Mouse (Mus musculus) heart, embryonic 11.5 days (tissue): ENCODE measurements around the gene Fgf3. TPM values are rescaled to one million over a fixed set of nuclear protein-coding genes. Genes with fewer than 3 reads are reported as not detected.

Experiments
- ATAC-seq: fragments of 200-750 bp; cut with Nextera tagmentation; replicated peaks from 2 replicates; pipeline ENCODE4 v1.8.0; 2017; ENCODE audit warnings: moderate library complexity; ENCODE audit not compliant: insufficient number of reproducible peaks, low FRiP score, low TSS enrichment
- H3K27ac ChIP-seq: fragments of 300-500 bp; sonication (generic); 2 replicates; pipeline ENCODE4 v1.5.1; 2014; ENCODE audit warnings: mild to moderate bottlenecking, low read depth, low read length
- H3K27me3 ChIP-seq: fragments of 300-500 bp; sonication (generic); 2 replicates; pipeline ENCODE4 v1.6.1; 2014; ENCODE audit warnings: mild to moderate bottlenecking, low read length, mixed read lengths; ENCODE audit not compliant: control insufficient read depth, insufficient read depth
- H3K36me3 ChIP-seq: fragments of 300-500 bp; sonication (generic); 2 replicates; pipeline ENCODE4 v1.6.1; 2014; ENCODE audit warnings: mild to moderate bottlenecking, low read length, moderate library complexity, mixed read lengths; ENCODE audit not compliant: control insufficient read depth, insufficient read depth
- H3K4me1 ChIP-seq: fragments of 300-500 bp; sonication (generic); 2 replicates; pipeline ENCODE4 v1.6.1; 2014; ENCODE audit warnings: low read length; ENCODE audit not compliant: control insufficient read depth, insufficient read depth
- H3K4me2 ChIP-seq: fragments of 300-500 bp; sonication (generic); 2 replicates; pipeline ENCODE4 v1.6.1; 2014; ENCODE audit warnings: mild to moderate bottlenecking, moderate library complexity
- H3K4me3 ChIP-seq: fragments of 300-500 bp; sonication (generic); 2 replicates; pipeline ENCODE4 v1.5.1; 2014; ENCODE audit warnings: low read depth, low read length
- H3K9ac ChIP-seq: fragments of 300-500 bp; sonication (generic); 2 replicates; pipeline ENCODE4 v1.6.1; 2014; ENCODE audit warnings: mild to moderate bottlenecking, low read depth, low read length, moderate library complexity
- H3K9me3 ChIP-seq: fragments of 300-500 bp; sonication (generic); replicated peaks from 2 replicates; pipeline ENCODE4 v1.6.1; 2016; ENCODE audit warnings: low read length; ENCODE audit not compliant: control insufficient read depth
- WGBS: fragments of 180-500 bp; shearing (Covaris S2); extraction: QIAGEN DNeasy Blood & Tissue Kit; methylation state at CpG from one replicate; pipeline ENCODE4 v1.1.7; 2014; ENCODE audit not compliant: insufficient replicate concordance; 5-methylcytosine and 5-hydroxymethylcytosine counted together
- polyA plus RNA-seq: library from polyadenylated mRNA; unstranded; fragments of >200 nt; fragmentation: Nextera tagmentation; extraction: Ambion mirVana; gene quantifications from 2 replicates; pipeline ENCODE4 v1.2.1, GENCODE M21; 2014

Gene Fgf3
- polyA plus RNA-seq = 0.19 TPM in 1 of 2 replicates, not detected in the other

DNA sequence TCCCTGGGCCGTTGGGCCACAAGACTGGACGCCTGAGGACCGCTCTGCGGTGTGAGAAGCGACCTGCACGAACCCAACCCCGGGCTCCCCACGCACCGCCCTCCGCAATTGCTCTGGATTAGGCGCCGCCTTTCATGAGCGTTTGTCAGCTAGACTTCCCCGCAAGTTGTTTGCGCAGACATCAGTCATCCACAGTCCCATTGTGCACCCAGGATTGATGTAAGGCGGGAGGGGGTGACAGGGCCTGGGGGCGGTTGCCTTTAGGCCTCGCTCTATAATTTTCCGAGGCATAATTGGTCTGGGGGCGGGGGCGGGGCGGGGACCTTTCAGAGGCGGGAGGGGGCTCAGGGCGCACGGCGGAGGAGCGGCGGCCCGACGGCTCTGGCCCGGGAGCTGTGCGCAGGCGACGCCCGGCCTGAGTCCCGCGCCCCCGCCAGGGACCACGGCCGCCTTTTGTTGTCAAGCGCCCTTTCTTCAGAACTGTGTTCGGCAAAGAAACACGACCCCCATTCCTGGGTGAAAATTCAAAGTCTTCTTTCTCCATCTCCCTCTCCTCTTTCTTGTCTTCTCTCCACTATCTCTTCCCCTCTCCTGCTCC is at the start of gene Fgf3:
Gene Fgf3, plus strand, starts transcription at position 193 of the 598 bp plus-strand sequence.
- Histone ChIP-seq H3K27me3 (peaks cover 83% of the 10 kb centered on the region), H3K36me3 (no peaks in the 10 kb centered on the region), H3K4me1 (peaks cover 7% of the 10 kb centered on the region; the same call in 1 of the 2 replicates), H3K9me3 (no peaks in the 10 kb centered on the region), H3K4me2 (peak within 1 kb of the TSS; percentile 76), H3K9ac (0 out of 2 replicates have a peak within 1 kb of the TSS, but pooled peaks have one; percentile 18), H3K27ac (no peak within 1 kb of the TSS), H3K4me3 (peak within 1 kb of the TSS; percentile 42)
- WGBS = 1% methylated on average over 43 of the region's 43 CpGs
- ATAC-seq = no peak

DNA sequence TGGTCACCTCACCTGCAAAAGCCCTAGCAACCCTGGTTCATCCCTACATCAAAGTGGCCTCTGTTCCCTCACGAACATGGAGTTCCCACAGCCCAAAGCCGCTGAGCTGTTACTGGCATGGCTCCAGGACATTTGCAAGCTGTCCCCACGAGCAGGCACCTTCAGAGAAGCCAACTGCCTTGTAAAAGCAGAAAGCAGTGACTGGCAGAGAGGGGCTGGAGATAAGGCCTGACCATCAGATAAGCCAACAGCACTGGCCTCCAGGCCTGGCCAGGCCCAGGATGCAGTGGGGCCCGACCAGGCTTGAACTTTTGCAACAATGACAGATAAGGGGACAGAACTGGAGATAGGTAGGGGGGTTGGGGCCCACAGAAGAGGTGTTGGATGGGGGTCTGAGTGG is 49.3 kb upstream of the Fgf3 start:
- peaks cover 25% of the 10 kb centered on the region for H3K27me3 ChIP-seq
- peak overlapping the region; percentile 33 for H3K4me2 ChIP-seq
- H3K9me3 ChIP-seq = 0 out of 2 replicates have a peak, but pooled peaks cover 2% of the 10 kb centered on the region
- H3K27ac ChIP-seq = peak overlapping the region; percentile 74
- H3K36me3 ChIP-seq = no peaks in the 10 kb centered on the region
- H3K4me1 ChIP-seq = peaks cover 34% of the 10 kb centered on the region
- no peak overlapping the region; the same call in 1 of the 2 replicates for H3K9ac ChIP-seq
- 12% methylated on average over 4 of the region's 4 CpGs for WGBS
- H3K4me3 ChIP-seq = no peak overlapping the region
- peak; percentile 64 for ATAC-seq

DNA sequence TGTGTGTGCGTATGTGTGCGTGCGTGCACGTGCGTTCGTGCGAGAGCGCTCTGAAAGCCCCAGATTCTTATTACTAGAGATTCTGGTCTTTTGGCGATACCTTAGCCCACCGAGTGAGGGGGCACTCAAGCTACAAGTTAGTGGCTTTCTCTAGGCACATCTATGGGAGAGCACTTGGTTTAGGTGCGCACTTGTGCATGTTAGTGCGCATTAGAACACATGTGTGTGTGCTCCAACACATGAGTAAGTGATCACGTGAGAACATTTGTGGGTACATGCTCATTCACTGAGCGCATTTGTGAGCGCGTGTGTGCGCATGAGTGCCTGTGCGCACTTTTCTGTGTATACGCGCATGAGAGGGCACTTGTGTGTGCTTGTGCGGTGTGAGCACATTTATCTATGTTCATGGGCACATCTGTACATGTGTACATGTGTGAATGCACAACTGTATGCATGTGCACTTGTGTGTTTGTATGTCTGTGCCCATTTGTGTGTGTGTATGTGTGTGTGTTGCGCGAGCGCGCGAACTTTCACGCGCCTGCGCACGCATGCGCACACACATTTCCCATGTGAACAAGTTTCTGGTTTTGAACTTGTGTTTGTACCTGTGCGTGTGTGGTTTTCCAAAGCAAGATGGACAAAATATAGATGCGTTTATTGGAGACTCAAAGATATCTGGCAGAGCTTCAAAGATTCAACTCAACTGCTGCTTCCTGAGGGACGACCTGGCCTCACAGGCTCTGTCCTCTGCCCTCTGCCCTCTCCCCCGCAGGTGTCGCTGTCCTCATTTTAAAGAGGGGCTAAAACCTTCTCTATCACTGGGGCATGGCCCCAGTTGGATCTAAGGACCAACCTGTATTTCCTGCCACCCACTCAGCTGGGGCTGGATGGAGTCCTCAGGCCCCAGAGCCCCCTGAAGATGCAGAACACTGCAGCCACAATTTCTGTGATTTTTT is 48.0 kb upstream of the Fgf3 start:
- no peak for ATAC-seq
- peaks cover 23% of the 10 kb centered on the region for H3K27me3 ChIP-seq
- peak overlapping the region; percentile 58 for H3K4me2 ChIP-seq
- H3K27ac ChIP-seq = 0 out of 2 replicates have a peak overlapping the region, but pooled peaks have one; percentile 74
- H3K4me1 ChIP-seq = peaks cover 34% of the 10 kb centered on the region
- 51% methylated on average over 36 of the region's 36 CpGs for WGBS
- no peak overlapping the region for H3K9ac ChIP-seq
- peak overlapping the region; percentile 28 for H3K4me3 ChIP-seq
- H3K9me3 ChIP-seq = 0 out of 2 replicates have a peak, but pooled peaks cover 2% of the 10 kb centered on the region
- H3K36me3 ChIP-seq = no peaks in the 10 kb centered on the region

- no peak for ATAC-seq
- 0 out of 2 replicates have a peak, but pooled peaks cover 2% of the 10 kb centered on the region for H3K9me3 ChIP-seq
- 85% methylated on average over 7 of the region's 7 CpGs for whole genome bisulfite sequencing
These were observed 46.5 kb upstream of the Fgf3 start for GRCm38 (mm10) chr7:144791426-144791825.

GRCm38 (mm10) chr7:144793296-144793695 is 44.6 kb upstream of the Fgf3 start:
- Histone ChIP-seq H3K9me3 (0 out of 2 replicates have a peak, but pooled peaks cover 2% of the 10 kb centered on the region), H3K27ac (no peak overlapping the region), H3K9ac (no peak overlapping the region), H3K27me3 (peaks cover 25% of the 10 kb centered on the region), H3K4me3 (no peak overlapping the region), H3K4me2 (no peak overlapping the region), H3K4me1 (peaks cover 19% of the 10 kb centered on the region), H3K36me3 (no peaks in the 10 kb centered on the region)
- WGBS = 77% methylated on average over 10 of the region's 10 CpGs
- ATAC-seq = no peak

More at GRCm38 (mm10) chr7:144791426-144791825, 46.5 kb upstream of the Fgf3 start:
- no peak overlapping the region for H3K9ac ChIP-seq
- H3K27ac ChIP-seq = no peak overlapping the region
- peaks cover 32% of the 10 kb centered on the region for H3K4me1 ChIP-seq
- H3K4me2 ChIP-seq = no peak overlapping the region
- no peak overlapping the region for H3K4me3 ChIP-seq
- H3K36me3 ChIP-seq = no peaks in the 10 kb centered on the region
- H3K27me3 ChIP-seq = peaks cover 17% of the 10 kb centered on the region

DNA sequence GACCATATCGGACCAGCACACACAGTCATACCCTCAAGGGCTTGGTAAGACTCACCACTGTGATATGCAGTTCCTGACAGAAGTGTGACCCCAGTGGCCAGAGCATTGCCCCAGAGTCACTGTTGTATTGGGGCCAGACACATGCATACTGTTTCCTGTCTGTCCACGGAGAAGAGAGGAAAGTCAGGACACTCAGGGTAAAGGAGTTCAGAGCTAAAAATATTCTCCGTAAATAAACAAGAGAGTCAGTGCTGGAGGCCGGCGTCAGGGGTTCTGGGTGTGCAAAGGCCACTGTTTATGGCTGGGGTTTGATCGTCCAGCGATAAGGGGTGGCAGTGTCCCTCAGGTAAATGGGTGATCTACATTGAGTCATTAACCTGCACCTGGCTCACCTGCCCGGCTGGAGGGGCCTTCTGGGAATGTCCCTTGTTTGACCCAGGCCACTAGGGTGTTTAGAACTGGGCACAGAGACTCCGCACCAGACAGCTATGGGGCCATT is 41.9 kb upstream of the Fgf3 start:
- Histone ChIP-seq H3K4me3 (no peak overlapping the region), H3K27me3 (peaks cover 37% of the 10 kb centered on the region), H3K4me2 (no peak overlapping the region), H3K36me3 (no peaks in the 10 kb centered on the region), H3K9ac (no peak overlapping the region), H3K4me1 (0 out of 2 replicates have a peak, but pooled peaks cover 4% of the 10 kb centered on the region), H3K9me3 (0 out of 2 replicates have a peak, but pooled peaks cover 2% of the 10 kb centered on the region), H3K27ac (no peak overlapping the region)
- WGBS = 56% methylated on average over 9 of the region's 9 CpGs
- ATAC-seq = no peak

DNA sequence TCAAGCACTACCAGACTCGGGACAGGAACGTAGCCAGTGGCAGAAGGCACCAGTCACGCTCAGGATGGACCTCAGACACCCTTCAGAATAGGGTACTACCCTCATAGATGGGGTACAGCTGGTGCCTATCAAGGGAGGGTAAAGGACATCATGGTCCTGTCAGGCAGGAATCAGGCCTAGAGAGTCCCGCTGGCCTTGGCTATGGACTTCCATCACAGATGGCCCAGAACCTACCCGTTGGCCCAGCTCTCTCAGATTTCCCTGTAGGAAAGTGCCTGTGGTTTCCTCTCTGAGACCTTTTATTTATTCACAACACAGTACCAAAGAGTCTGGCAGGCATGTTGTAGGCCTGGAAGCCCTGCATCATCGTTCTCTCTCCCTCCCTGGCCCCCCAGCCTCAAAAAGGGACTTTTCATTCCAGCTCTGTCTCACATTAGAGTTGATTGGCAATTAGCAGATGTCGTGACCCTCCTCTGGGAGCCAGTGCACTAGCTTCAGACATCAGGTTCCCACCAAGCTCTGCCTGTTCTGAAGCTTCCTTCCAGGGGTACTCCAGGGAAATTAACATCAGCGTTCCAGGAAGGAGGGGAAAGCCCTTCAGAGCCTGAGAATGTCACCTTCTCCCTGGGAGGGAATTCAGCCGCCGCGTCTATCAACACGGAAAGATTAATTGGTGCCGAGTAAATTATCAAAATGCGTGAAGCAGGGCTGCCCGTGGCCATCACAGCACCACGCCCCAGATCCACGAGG is 40.7 kb upstream of the Fgf3 start:
- Histone ChIP-seq H3K4me1 (0 out of 2 replicates have a peak, but pooled peaks cover 4% of the 10 kb centered on the region), H3K27me3 (peaks cover 42% of the 10 kb centered on the region), H3K4me2 (no peak overlapping the region), H3K4me3 (no peak overlapping the region), H3K27ac (no peak overlapping the region), H3K36me3 (no peaks in the 10 kb centered on the region), H3K9ac (no peak overlapping the region), H3K9me3 (0 out of 2 replicates have a peak, but pooled peaks cover 2% of the 10 kb centered on the region)
- no peak for ATAC-seq
- 63% methylated on average over 17 of the region's 17 CpGs for whole genome bisulfite sequencing

GRCm38 (mm10) chr7:144798471-144798870 is 39.4 kb upstream of the Fgf3 start:
- Histone ChIP-seq H3K27ac (no peak overlapping the region), H3K36me3 (no peaks in the 10 kb centered on the region), H3K9ac (no peak overlapping the region), H3K9me3 (no peaks in the 10 kb centered on the region), H3K4me1 (0 out of 2 replicates have a peak, but pooled peaks cover 4% of the 10 kb centered on the region), H3K4me3 (no peak overlapping the region), H3K27me3 (peaks cover 44% of the 10 kb centered on the region), H3K4me2 (no peak overlapping the region)
- 17% methylated on average over 1 of the region's 1 CpGs for WGBS
- no peak for ATAC-seq
